Mouse (Mus musculus) CH12F3 (cell line): ENCODE data around the gene Nadk.

Experiments
- in situ Hi-C: fragments of 300-500 bp; cut with MboI; formaldehyde crosslinking; loops from 2 replicates; pipeline ENCODE4 v1.14.3; 2020; ENCODE audit warnings: low sequenced_read_pairs

Gene Nadk

DNA sequence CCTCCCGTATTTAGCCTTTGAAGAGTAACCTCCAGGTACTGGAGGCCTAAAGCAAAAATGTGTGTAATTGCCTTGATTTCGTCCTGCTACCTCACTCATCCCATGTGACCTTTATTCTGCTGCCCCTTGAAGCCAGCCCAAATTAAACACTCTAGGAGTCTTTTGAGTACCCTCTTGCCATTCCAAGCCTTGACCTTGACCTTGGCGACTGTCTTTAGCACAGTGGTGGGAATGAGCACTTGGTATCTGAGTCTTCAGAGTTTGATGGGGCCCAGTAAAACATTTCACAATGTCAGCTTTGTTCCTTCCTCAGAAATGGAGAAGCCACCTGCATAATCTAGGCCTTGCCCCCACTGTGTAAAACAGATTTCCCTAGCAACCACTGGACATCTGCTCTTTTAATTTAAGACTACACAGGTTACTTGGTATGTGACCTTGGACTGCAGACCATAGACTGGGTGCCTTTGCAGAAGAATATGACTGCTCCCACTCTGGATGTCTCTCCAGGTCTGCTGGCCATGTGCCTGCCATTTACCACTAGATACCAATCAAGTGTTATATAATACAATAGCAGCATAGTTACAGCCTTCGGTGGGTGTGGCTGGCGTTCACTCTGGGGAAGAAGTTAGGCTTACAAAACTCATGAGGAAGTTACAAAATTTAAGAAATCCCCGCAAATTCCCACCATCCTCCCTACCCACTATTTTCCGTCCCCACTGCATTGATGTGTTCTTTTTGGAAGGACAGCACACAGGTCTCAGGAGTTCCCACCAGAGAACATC, at the start of gene Nadk:
Nadk (plus strand) TSS at position 718 of the 782 bp plus-strand sequence.
- in situ Hi-C loops: no loop called here

DNA sequence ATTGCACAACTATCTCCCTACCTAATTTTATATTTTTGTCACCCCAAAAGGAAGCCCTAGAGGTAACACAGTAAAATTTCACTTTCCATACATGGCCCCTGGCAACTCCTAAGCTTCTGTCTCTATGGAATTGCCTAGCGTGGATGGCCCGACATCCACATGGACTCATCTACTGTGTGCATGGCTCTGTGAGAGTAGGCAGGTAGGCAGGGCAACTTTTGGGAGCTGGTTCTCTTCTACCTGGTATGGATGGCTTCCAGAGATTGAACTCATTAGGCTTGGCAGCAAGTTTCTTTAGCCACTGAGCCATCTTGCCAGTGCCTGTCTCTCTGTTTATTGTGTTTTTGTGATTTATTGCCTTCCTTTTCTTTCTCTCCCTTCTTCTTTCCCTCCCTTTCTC, 47.4 kb upstream of the Nadk start:
- in situ Hi-C loops: no loop called here

DNA sequence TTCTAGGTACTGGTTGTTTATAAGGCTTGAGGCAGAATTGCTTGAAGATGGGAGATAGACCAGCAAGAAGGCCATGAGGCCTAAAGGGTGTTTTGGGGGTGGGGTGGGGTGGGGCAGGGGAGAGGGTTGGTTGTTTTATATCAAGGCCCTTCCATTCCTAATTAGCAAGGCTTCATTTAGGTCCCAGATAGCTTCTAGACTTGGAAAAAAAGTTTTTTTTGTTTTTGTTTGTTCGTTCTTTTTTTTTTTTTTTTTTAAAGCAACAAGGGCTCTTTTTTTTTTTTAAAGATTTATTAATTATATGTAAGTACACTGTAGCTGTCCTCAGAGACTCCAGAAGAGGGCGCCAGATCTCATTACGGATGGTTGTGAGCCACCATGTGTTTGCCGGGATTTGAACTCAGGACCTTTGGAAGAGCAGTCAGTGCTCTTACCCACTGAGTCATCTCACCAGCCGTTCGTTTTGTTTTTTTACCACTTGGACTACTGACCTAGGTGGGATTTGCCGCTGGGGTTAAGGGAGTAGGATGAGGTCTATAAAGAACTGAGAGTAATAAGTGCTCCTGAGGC, 44.1 kb upstream of the Nadk start:
- in situ Hi-C loops: no loop called here

DNA sequence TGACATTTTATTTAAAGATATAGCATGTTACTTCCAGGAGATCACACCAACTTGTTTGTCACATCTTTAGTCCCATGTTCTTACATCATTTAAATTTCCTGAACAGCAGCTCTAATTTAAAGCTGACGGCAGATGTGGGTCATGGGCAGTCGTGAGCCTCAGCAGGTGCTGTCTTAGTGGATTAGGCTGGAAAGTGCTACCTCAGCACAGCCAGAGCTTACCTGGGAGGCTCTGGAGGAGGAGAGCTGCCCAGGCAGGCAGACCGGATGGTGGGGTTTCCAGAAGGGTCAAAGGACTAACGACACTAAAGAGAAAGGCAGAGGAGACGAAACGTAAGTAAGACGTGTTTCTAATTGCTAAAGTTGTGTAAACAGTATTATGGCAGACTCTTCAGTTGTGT, 39.9 kb upstream of the Nadk start:
- in situ Hi-C loops: no loop called here

DNA sequence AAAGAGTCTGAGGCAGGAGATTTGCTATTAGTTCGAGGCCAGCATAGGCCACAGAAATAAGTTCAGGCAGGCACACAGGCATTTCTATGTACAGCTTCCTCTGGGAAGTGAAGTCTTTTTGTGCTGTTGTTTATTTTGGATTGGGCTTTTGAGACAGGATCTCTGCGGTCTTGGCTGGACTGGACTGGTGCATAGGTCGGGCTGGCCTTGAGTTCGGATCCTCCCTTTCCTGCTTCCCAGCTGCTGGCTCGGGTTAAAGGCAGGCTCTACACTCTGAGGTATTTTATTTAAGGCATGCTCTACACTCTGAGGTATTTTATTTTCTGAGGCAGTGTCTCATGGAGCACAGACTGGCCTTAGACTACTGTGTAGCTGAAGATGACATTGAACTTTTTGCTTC, 36.4 kb upstream of the Nadk start:
- in situ Hi-C loops: no loop called here

DNA sequence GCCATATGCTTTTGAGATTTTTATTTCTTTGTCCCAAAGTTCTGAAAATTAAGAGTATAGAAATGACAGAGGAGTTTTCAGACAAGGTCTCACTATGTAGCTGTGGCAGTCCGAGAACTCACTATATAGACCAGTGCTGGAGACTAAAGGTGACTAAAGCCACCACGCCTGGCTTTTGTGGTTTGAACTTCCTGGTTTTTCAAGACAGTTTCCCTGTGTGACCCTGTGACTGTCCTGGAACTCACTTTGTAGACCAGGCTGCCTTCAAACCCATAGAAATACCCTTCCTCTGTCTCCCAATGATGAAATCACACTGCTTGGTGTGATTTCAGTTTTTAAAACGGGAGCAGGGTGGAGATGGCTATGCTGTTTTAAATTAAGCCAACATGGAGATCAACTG, 32.9 kb upstream of the Nadk start:
- in situ Hi-C loops: no loop called here

DNA sequence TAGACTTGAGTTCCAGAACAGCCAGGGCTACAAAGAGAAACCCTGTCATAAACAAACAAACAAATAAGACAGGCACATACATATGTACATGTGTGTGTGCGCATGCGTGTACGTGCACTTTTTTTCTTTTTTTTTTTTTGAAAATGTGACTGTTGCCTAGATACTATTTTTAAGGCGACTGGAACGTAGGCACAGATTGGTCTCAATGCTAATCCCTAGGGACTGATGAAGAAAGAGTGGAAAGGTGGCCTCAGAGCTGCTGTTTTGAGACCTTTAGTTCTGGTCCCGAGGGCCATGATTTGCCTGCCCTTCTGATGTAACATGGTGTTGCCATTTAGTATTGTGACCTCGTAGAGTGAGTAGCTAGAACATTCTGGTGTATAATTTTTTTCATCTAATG, 12.2 kb upstream of the Nadk start:
- in situ Hi-C loops: no loop called here

DNA sequence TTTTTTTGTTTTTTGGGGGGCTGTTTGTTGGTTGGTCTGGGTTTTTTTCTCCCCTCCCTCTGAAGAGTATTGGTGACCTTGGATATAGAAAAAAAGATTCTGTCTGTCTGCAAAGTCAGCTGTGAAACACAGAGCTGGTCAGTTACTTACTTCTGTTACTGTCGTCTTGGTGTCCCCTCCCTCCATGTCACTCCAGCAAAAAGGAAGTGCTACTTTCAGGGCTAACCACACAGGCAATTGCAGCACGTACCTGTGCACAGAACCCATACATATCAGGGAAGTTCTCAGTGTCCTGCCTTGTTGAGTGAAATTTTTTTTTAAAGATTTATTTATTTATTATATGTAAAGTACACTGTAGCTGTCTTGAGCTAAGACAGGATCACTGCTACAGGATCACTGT, 11.7 kb upstream of the Nadk start:
- in situ Hi-C loops: no loop called here

DNA sequence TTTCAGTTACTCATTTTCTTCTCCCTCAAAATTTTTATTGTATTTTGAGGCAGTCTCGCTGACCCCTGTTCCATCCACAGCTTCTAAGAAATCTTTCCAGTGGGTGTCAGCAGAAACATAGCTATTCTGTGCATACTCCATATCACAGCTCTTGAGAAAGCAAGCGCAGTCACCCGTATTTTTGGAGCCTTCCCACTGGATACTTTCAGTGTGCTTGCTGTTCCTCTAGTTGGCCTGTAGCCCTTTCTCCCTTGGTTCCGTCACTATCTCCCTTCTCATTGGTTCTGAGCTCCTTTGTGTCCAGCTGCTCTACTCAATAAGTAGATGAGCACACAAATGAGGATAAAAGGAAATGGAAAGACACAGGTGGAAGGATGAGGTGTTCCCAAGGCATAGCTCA, 11.1 kb upstream of the Nadk start:
- in situ Hi-C loops: no loop called here

DNA sequence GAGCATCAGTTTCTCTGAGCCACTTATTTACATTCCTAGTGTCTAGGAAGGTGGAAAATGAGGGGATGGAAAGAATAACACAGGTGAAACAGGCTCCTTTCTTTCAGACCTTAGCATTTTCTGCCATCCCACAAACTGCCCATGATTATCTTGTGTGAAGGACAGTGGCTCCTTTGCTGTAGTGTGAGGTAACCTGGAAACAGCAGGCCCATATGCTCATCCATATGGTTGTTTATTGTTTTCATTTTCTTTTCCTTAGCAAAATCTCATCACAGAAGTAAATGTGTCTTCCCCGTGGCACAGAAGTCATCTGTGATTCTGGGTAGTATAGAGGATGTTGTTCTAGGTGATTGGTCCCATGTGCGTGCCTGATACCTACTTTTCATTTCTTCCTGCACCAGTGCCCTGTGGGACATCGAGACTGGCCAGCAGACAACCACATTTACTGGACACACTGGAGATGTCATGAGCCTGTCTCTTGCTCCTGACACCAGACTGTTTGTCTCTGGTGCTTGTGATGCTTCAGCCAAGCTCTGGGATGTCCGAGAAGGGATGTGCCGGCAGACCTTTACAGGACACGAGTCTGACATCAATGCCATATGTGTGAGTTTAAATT, 9.2 kb upstream of the Nadk start:
- in situ Hi-C loops: no loop called here

DNA sequence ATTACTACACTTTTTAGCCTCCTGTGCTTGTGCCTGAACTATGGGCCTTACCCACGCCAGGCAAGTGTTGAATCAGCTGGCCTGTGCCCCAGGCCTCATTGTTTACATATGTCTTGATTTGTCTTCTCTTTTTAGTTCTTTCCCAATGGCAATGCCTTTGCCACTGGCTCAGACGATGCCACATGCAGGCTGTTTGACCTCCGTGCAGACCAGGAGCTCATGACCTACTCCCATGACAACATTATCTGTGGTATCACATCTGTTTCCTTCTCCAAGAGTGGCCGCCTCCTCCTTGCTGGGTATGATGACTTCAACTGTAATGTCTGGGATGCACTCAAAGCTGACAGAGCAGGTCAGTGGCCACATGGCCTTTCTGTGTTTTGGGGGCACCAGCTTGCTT, 7.3 kb upstream of the Nadk start:
- in situ Hi-C loops: no loop called here

DNA sequence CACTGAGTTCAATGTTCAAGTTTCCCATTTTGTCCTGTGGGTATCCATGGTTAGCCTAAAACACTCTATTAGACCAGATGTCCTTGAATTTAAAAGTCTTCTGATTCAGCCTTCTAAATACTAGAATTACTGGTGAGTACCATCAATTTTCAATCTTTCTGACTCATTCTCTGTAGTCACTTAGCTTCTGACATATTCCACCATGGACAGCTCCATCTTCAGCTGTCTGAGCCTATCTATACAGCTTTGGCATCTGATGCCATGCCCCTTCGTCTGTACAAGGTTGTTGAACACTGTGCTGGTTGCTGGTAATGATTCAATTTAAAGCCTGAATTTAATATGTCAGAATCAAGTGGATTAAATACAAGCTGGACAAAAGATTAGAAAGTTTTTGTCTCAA, 6.7 kb upstream of the Nadk start:
- in situ Hi-C loops: no loop called here

DNA sequence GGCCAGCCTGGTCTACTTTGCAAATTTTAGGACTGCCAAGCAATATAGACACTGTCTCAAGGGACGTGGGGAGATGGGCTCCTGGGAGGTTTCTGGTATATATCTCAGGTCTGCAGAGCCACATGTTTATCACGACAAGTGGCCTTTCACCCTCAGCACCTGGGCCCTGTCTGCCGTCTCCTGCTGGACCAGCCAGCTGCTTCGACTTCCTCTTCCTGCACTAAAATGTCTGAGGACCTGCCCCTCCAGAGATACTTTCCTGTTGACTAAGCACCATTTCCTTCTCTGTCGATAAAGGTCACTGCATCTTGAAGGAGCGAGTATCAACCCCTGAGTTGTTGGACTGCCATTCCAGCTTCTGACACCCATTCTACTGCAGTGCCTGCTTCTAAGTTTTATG, 2.7 kb upstream of the Nadk start:
- in situ Hi-C loops: no loop called here

DNA sequence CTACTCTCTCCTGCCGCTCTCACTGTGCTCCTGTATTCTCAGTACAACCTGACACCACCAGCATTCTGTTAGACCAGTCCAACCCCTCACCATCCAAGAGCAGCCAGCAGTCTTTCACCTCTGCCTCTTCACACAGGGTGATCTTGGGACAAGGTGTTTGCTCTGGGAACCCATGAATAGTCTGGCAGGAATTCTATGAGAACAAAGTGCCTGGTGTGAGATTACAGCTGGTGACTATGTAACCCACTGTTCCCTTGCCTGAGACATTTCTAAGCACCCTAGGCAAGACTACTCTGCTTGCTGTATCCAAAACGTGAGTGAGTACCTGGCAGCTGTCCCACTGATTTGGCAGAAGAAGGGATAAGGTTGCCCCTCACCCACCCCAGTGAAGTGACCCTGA, 1.2 kb upstream of the Nadk start:
- in situ Hi-C loops: no loop called here

DNA sequence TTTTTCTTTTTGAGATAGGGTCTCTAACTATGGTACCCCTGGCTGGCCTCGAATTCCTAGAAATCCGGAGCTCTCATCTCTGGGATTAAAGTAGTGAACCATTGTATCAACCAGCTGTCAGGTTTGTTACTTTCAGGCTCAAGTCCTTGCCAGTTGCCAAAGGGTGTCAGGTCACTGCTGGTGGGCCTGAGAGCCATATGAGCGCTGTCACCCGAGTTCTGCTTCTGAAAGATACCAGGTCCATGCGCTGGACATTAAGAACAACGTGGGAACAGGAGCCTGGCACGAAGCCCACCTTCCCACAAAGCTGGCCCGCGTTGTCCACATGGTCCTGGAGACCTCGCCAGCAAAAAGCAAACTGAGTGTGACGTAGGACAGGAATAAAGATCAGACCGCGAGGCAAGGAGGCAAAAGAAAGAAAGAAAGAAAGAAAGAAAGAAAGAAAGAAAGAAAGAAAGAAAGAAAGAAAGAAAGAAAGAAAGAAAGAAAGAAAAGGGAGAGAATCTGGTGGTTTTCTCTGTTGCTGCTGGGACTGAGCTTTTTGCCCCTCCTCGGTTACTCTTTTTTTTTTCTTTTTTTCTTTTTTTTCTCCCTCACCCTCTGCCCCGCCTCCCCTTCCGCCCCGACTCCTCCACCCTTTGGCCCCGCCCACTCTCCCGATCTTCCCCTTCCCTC, 684 bp downstream of the Nadk start:
- in situ Hi-C loops: no loop called here

DNA sequence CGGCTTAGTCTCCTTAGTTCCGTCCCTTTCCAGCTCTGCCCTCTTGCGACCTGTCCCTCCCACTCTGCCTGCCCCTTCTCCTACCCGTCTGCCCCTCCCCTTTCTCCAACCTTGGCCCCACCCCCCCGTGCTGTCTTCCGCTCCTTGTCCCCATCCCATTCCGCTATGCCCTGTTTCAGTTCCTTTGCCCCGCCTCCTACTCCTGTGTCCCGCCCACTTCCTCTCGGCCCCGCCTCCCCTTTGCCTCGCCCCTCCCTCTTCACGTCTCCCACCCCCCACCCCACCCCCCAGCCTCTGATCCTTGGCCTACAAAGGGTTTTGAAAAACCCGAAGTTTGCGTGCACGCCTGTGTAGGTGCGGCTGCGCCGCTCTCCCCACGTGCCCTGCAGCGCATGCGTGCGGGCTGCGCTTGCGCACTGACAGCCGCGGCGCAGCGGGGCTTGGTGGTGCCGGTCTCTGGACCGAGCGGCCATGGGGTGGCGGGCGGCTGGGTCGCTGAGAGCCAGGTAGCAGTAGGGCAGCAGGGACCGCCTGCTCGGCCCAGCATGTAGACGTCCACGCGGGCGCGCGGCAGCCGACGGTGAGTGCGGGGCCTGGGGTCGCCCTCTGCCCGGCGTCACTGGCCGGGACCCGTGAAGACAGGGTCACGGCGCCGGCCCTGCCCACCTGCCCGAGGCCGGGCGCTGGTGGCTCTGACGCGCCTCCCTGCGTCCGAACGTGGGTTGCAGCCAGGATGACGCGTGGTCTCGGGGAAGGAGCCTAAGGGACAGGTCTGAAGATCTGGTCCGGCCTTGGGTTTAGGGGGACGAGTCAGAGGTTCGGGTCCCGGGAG, 1.4 kb downstream of the Nadk start:
- in situ Hi-C loops: no loop called here

DNA sequence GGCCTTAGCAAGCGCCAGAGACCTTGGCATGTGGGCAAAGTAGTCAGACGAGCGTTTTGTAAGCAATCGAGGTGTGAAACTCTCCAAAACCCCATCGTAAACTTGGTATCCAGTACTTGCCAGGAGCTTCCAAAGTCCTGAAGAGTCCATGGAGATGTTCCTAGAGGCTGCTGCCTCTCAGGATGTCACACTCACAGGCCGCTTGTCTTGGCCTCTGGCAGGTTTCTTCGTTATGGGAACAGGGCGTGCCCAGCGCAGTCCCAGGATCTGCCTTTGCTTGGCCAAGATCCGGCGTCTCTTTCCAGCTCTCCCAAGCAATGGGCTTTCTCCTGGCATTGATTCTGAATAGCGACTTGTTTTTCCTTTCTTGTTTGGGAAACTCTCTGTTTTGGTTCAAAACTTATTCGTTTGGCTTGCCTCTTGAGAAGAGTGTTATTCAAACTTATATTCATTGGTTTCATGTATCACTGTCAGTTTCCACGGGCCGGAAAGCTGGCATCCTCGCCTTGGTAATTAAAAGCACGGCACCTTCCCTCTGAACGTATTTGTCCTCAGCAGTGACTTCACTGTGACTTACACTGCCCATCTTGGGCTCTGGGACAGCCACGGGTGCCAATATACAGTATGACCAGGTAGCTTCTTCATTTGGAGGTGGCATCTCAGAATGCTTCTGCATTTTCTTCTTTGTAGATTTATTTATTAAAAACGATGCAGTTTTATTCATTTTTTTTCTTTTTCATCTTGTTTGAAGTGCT, 2.3 kb downstream of the Nadk start:
- in situ Hi-C loops: no loop called here

DNA sequence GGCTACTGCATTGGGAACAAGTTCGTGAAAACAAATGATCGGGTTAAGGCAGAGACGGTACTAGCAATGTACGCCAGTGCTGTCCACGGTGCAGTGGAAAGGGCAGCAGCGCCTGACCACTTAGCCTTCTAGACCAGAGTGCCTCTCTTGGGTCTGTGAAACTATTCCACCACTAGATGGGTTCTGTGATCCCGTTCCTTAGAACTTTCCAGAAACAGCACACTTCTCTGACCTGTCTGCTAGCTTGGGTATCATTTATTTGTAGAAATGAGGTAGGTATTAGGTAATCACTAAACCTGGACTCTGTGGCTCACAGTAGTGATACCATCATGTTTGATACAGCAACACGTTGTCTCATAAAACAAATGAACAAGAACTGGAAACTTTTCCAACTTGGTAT, 4.4 kb downstream of the Nadk start:
- in situ Hi-C loops: no loop called here

DNA sequence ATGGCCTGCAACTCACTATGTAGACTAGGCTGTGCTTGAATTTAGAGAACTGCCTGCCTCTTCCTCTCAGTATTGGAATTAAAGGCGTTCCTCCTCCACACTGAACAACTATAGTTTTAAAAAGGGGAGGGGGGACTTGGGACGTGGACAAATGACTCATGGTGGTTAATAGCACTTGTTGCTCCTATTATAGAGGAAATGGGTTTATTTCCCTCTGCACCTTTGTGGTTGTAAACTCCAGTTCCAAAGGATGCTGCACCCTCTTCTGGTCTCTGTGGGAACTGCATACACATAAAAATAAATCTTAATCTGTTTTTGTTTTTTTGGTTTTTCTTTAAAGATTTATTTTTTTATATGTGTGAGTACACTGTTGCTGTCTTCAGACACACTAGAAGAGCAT, 6.0 kb downstream of the Nadk start:
- in situ Hi-C loops: no loop called here

DNA sequence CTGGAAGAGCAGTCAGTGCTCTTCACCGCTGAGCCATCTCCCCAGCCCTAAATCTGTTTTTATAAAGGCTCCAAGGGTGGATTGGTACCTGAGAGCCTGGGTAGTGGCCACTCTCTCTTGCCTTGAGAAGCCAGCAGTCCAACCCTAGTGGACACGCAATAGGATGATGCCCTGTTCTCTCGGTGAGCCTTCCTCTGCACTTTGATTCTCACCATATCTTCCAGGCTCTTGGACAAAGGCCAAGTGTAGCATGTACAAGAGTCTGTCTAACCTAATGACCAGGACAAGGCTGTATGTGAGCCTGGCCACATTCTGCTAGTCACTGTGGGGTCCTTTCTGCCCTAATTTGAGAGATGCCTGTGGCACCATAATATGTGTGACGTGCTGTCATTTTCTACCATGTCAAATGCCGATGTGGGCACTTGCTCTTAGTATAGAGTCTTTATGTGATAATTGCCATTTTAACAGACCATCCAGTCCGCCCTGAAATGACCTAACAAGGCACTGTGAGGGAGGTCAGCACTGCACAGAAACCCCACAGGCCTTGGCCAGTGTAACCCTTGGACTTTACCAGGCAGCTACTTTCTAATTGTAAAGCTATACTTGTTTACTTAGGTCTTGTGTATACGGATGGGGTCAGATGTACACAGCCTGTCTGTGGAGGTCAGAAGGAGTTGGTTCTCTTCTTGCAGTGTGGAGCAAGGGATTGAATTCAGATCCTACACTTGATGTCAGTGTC, 6.6 kb downstream of the Nadk start:
- in situ Hi-C loops: no loop called here
